Mouse (Mus musculus) megakaryocyte, adult 5-6 weeks (primary cell): ENCODE results near the gene Prkar1b. TPM values are rescaled to one million over a fixed set of nuclear protein-coding genes. Genes with fewer than 3 reads are reported as not detected.

Experiments used
- ATAC-seq: 2 replicates; pipeline ENCODE4 v1.8.0; 2016; ENCODE audit warnings: mild to moderate bottlenecking, inconsistent platforms; ENCODE audit not compliant: poor library complexity, severe bottlenecking
- total RNA-seq, 2 experiments: library from RNA; stranded (forward) in 1 of 2; stranded (reverse) in 1 of 2; fragments of 153-499, 151-499 nt in 1 of 2; fragments of 221-1000, 200-1000 nt in 1 of 2; gene quantifications; 2 replicates each; pipeline versions ENCODE4 v1.2.3 to v1.2.4; 2015 to 2017

The Prkar1b gene
- total RNA-seq, 2 experiments from 2014 or later, result 0.48 to 0.60 TPM

DNA sequence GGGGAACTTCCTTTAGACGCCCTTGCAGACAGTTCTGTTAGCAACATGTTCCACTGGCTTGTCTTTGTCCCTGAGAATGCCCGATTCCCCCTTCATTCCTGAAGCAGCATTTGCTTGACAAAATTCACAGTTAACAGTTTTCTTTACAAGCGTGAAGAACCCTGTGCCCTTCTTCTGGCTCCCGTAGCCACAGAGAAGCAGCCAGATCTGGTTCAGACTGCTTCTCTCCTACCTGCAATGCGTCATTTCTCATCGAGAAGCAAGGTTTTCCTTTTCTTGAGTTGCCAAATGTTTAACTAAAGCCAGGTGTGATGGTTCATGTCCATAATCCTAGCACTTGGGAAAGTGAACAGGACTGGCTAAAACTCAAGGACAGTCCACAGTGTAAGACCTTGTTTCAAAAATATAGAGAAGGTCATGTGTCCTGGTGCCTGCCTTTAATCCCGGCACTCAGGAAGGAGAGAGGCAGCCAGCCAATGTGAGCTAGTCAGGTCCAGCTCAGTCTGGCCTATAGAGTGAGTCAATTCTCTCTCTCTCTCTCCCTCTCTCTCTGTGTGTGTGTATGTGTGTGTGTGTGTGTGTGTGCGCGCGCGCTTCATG lies 3.2 kb downstream of the Prkar1b start:
- ATAC-seq, result no peak

- no peak for ATAC-seq
Measured at GRCm38 (mm10) chr5:139145726-139146125, 4.1 kb downstream of the Prkar1b start.

DNA sequence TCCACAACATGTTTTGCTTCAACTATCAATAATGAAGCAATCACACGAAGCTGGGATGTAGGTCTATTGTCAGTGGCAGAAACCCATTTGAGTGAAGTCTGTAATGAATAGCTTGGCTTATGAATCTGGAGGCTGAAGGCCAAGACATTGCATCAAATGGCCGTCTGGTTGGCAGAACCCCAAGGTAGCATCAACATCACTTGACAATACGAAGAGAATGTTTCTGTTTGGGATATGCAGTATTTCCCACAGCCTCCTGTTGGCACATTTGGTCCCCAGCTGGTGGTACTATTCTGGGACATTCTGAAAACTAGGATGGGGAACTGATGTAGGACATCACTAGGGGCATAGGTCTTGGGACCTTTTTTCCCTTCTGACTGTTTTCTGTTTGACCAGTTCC lies 5.9 kb downstream of the Prkar1b start:
- ATAC-seq, result no peak

GRCm38 (mm10) chr5:139141326-139141725 lies 8.5 kb downstream of the Prkar1b start:
- no peak for ATAC-seq

DNA sequence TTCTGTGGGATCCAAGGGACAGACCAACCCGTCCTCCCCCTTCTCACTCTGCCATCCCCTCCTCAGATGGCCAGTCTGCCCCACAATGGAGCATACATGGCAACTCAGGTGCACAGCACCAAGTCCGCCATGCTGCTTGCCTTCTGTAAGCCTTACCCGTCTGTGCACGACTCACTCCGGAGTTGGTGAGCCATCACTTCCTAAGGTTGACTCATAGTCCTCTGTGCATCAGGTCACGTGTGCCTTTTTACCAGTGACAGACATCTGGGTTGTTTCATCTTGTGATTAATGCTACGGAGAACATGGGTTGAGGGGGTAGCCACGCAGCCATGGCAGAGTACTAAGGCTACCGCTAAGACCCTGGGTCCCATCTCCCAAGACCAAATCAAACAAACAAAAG lies 9.2 kb downstream of the Prkar1b start:
- no peak for ATAC-seq

DNA sequence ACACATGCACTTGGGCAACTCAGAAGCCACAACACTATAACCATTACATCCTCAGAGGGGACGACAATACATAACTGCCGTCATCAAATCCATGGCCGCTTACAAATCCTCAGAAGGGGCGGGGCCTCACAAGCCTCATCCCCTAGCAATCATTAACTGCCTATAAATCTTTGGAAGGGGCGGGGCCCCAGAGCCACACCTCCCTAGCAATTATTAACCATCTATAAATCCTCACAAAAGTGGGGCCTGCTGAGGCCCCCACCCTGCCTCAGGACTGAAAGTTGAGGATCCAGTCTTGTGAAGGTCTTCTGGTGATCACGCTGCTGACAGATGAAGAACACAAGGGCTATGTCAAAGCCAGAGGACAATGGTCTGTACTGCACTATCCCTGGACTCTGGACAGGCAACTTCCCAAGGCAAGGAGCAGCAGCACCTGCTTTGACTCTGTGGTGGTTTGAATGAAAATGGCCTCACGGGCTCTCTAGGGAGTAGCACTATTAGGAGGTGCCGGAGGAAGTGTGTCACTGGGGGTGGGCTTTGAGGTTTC lies 10.8 kb downstream of the Prkar1b start:
- ATAC-seq, result no peak

DNA sequence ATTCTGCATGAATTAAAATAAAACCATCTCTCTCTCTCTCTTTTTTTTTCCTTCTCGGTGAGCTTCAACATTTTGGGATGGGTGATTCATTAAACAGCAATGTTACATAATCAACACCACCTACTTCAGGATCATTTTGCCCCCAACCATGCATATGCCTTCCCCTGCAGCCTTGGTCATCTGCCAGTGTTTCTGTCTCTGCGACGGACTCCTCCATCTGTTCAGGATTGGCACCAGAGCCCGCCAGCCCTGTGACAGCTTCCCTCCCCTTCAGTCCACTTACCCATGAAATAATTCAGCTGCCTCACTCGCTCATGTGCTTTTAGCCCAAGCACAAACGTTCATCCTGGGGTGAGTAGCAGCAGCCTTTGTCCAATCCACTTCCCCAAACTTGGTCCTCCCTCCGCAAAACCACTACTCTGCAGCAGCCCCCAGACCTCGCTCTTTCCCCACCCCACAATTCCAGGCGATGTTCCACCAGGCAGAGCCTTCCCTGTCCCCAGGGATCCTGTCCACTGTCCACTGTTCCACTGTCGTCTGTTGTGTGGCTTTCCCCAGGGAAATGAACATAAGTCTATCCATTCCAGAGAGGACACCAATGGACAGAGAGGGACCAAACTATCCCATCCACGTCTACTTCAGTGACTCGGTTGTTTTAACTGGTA lies 11.4 kb downstream of the Prkar1b start:
- no peak for ATAC-seq

- ATAC-seq, result no peak
Measured at GRCm38 (mm10) chr5:139137176-139137575, 12.6 kb downstream of the Prkar1b start.

DNA sequence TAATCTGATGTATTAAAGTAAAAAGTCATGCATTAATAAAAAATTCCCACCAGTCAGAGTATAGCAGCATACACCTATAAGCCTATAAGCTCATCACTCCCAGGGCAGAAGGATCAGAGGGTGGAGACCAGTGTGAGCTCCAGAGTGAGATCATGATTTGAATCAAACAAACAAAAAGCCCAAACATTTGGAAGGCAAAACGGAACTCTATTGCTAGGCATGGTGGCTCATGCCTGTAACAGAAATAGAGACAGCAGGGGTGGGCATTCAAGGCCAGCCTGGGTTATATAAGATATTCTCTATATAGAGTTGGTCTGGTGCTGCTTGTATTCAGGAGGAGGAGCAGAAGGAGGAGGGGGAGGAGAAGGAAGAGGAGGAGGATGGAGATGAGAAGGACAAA lies 13.5 kb downstream of the Prkar1b start:
- ATAC-seq, result no peak

GRCm38 (mm10) chr5:139134501-139134900 lies 15.3 kb downstream of the Prkar1b start:
- ATAC-seq, result no peak

GRCm38 (mm10) chr5:139130351-139130750 lies 19.4 kb downstream of the Prkar1b start:
- ATAC-seq, result no peak

- ATAC-seq, result no peak
Measured at GRCm38 (mm10) chr5:139129572-139130151, 20.1 kb downstream of the Prkar1b start.

DNA sequence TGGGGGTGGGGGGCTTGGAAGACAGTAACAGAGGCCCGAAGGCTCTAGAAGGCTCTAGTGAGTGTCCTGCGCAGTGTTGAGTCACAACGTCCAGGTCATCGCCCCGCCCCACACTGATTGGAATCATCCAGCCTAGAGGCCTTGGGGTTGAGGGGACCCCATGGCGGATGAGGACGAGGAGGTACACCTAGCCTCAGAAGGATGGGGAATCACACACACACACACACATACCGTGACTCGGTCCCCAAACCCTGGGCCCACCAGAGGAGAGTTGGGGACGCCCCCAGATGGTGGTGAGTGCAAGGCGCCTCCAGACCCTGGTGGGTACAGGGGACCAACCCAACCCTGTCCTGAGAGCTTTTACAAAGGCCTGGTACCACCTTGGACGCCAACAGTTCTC lies 20.7 kb downstream of the Prkar1b start:
- no peak for ATAC-seq

- ATAC-seq, result no peak
Measured at GRCm38 (mm10) chr5:139128476-139129065, 21.2 kb downstream of the Prkar1b start.

DNA sequence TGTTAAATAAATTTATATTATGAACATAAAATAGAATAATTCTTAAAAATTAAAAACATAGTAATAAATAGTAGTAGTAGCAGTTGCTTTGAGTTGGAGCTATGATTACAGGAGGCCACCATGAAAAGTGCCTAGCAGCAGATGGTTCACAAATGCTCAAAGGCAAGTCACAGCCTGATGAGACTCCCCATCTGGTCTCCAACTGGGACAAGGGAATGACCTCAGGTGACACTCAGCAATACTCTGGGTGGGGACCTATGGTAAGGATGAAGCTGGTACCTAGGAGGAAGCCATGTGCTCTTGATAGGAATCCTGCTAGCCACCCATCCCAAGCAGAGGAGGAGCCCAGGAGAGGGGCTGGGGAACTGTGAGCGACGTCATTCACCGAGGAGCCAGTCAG lies 24.1 kb downstream of the Prkar1b start:
- no peak for ATAC-seq

DNA sequence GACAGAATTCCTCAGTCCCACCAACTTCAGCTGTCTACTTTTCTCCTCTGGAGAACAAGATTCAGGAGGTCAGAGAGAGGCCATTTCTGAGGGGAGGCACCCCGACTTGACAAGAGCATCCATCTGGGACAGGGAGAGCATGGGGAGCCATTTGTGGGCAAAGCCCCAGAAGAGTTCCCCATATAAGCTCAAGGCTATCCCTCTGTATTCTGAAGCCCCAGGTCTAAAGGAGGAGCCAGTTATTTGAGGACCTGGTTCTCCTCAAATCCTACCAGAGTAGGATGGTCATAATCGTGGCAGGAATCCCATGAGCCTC lies 30.9 kb downstream of the Prkar1b start:
- no peak for ATAC-seq

- ATAC-seq, result no peak
Measured at GRCm38 (mm10) chr5:139118139-139118960, 31.5 kb downstream of the Prkar1b start.

DNA sequence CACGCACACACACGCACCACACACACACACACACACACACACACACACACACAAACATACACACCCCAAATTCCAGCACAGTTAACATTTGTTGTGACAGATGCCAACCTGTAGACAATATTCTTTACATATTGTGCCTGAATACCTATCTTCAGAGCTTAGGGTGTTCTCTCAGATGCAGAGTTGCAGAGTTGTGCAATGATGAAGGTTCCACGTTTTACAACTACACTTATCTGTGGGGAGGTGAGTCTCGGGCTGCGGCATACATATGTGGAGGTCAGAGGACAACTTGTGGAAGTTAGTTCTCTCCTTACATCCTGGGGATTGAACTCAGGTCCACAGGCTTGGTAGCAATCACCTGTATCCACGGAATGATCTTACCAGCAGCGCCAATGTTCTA lies 34.3 kb downstream of the Prkar1b start:
- no peak for ATAC-seq

DNA sequence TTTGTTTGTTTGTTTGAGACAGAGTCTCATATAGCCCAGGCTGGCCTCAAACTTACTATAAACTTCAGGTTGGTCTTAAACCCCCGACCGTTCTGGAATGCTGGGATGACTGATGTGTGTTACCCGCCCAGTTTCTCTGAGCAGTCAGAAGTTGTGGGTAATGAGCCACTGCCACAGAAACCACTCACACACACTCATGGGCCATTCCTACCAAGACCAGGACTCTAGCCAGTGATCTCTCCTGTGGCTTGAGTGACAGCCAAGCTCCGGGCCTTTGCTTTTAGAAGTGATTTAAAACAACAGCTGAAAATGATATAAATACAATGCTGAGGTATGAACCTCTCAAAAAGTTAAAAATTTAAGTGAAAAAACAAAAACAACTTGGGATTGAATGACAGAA lies 34.9 kb downstream of the Prkar1b start:
- no peak for ATAC-seq

DNA sequence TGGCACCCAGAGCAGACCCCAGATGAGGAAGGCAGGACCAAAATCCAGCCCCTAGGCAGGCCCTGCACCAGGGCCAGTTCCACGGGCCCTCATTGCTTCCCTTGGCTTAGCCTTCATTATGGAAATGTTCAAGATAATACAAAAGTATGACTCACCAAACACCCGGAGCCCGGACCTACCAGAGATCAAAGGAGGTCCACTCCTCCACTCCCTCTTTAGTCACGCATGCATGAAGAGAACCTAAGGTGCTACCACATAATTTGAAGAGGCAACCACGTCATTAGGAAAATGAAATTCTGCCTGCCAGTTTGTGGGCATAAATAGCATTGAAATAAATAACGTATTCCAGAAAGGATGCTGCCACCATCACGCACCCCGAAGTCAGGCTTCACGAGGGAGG lies 37.4 kb downstream of the Prkar1b start:
- no peak for ATAC-seq

GRCm38 (mm10) chr5:139111991-139112390 lies 37.8 kb downstream of the Prkar1b start:
- no peak for ATAC-seq
